Mouse (Mus musculus) limb, embryonic 14.5 days (tissue): ENCODE measurements around the gene Zfp90. TPM values are rescaled to one million over a fixed set of nuclear protein-coding genes. Genes with fewer than 3 reads are reported as not detected.

Source experiments
- ATAC-seq: fragments of 200-750 bp; cut with Nextera tagmentation; 2 replicates; pipeline ENCODE4 v1.8.0; 2017; ENCODE audit warnings: low read depth, moderate number of reproducible peaks, moderate TSS enrichment; ENCODE audit not compliant: low FRiP score
- DNase-seq: peaks from one replicate; pipeline ENCODE4 v3.0.0-alpha.2; 2015; ENCODE audit warnings: low spot score
- H3K27ac ChIP-seq: fragments of 300-500 bp; sonication (generic); replicated peaks from 2 replicates; pipeline ENCODE4 v1.5.1; 2014; ENCODE audit warnings: low read depth, mild to moderate bottlenecking, low read length, moderate library complexity, mixed read lengths
- H3K27me3 ChIP-seq: fragments of 300-500 bp; sonication (generic); 2 replicates; pipeline ENCODE4 v1.6.1; 2014; ENCODE audit warnings: low read length, mixed read lengths; ENCODE audit not compliant: control insufficient read depth, insufficient read depth
- H3K36me3 ChIP-seq: fragments of 300-500 bp; sonication (generic); 2 replicates; pipeline ENCODE4 v1.6.1; 2014; ENCODE audit warnings: mild to moderate bottlenecking, low read length, moderate library complexity, mixed read lengths; ENCODE audit not compliant: control insufficient read depth, insufficient read depth
- H3K4me1 ChIP-seq: fragments of 300-500 bp; sonication (generic); 2 replicates; pipeline ENCODE4 v1.6.1; 2014; ENCODE audit warnings: antibody characterized with exemption, low read length, mixed read lengths; ENCODE audit not compliant: control insufficient read depth, insufficient read depth
- H3K4me2 ChIP-seq: fragments of 300-500 bp; sonication (generic); replicated peaks from 2 replicates; pipeline ENCODE4 v1.6.1; 2014; ENCODE audit warnings: low read depth, mild to moderate bottlenecking, low read length, moderate library complexity; ENCODE audit not compliant: severe bottlenecking
- H3K4me3 ChIP-seq: fragments of 300-500 bp; sonication (generic); replicated peaks from 2 replicates; pipeline ENCODE4 v1.5.1; 2014; ENCODE audit warnings: low read length
- H3K9ac ChIP-seq: fragments of 300-500 bp; sonication (generic); 2 replicates; pipeline ENCODE4 v1.6.1; 2014; ENCODE audit warnings: mild to moderate bottlenecking, low read depth, low read length, moderate library complexity; ENCODE audit not compliant: severe bottlenecking
- H3K9me3 ChIP-seq: fragments of 300-500 bp; sonication (generic); 2 replicates; pipeline ENCODE4 v1.6.1; 2016; ENCODE audit warnings: low read length; ENCODE audit not compliant: control insufficient read depth
- POLR2A ChIP-seq: fragments of 200-500 bp; IDR thresholded peaks from 2 replicates; pipeline ENCODE4 v1.8.0; 2012; ENCODE audit warnings: inconsistent platforms, mild to moderate bottlenecking, moderate library complexity, borderline replicate concordance; ENCODE audit not compliant: insufficient read depth, insufficient read length; ENCODE audit errors: extremely low read depth
- WGBS: fragments of 180-500 bp; shearing (Covaris S2); extraction: QIAGEN DNeasy Blood & Tissue Kit; methylation state at CpG from one replicate; pipeline ENCODE4 v1.1.7; 2014; 5-methylcytosine and 5-hydroxymethylcytosine counted together
- polyA plus RNA-seq, 2 experiments: library from polyadenylated mRNA; depleted of rRNA in 1 of 2; stranded (reverse) in 1 of 2; unstranded in 1 of 2; fragments of >200 nt; fragmentation: Nextera tagmentation in 1 of 2; extraction: Ambion mirVana in 1 of 2; gene quantifications; 2 replicates each; pipeline versions ENCODE4 v1.2.1 to v1.2.3; 2012 to 2014

Zfp90 gene
- polyA plus RNA-seq, 2 experiments = 19.7 to 20.6 TPM

- Histone ChIP-seq H3K36me3 (no peaks in the 10 kb centered on the region), H3K27me3 (no peaks in the 10 kb centered on the region), H3K27ac (no peak overlapping the region), H3K9me3 (no peaks in the 10 kb centered on the region), H3K9ac (no peak overlapping the region), H3K4me3 (no peak overlapping the region), H3K4me1 (no peaks in the 10 kb centered on the region), H3K4me2 (no peak overlapping the region)
- DNase-seq (no peak), ATAC-seq (no peak)
- TF ChIP-seq POLR2A = no peak
- WGBS = 67% methylated on average over 6 of the region's 6 CpGs
Measured at GRCm38 (mm10) chr8:106451301-106452085, 36.4 kb downstream of the Zfp90 start.

GRCm38 (mm10) chr8:106452701-106453481 is 37.8 kb downstream of the Zfp90 start:
- no peak overlapping the region for H3K4me3 ChIP-seq
- 56% methylated on average over 12 of the region's 12 CpGs for WGBS
- no peak overlapping the region for H3K4me2 ChIP-seq
- H3K9ac ChIP-seq = no peak overlapping the region
- DNase-seq (no peak), ATAC-seq (no peak)
- H3K36me3 ChIP-seq = no peaks in the 10 kb centered on the region
- no peaks in the 10 kb centered on the region for H3K4me1 ChIP-seq
- H3K27me3 ChIP-seq = no peaks in the 10 kb centered on the region
- H3K9me3 ChIP-seq = no peaks in the 10 kb centered on the region
- no peak overlapping the region for H3K27ac ChIP-seq
- no peak for TF ChIP-seq POLR2A

GRCm38 (mm10) chr8:106454036-106454435 is 38.9 kb downstream of the Zfp90 start:
- WGBS = 68% methylated on average over 11 of the region's 11 CpGs
- H3K27me3 ChIP-seq = no peaks in the 10 kb centered on the region
- H3K9ac ChIP-seq = no peak overlapping the region
- no peaks in the 10 kb centered on the region for H3K4me1 ChIP-seq
- H3K4me3 ChIP-seq = no peak overlapping the region
- ATAC-seq (no peak), DNase-seq (no peak)
- no peak overlapping the region for H3K27ac ChIP-seq
- TF ChIP-seq POLR2A = no peak
- H3K36me3 ChIP-seq = no peaks in the 10 kb centered on the region
- H3K4me2 ChIP-seq = no peak overlapping the region
- no peaks in the 10 kb centered on the region for H3K9me3 ChIP-seq

GRCm38 (mm10) chr8:106462131-106462530 is 47.0 kb downstream of the Zfp90 start:
- no peak for DNase-seq
- Histone ChIP-seq H3K27ac (no peak overlapping the region), H3K9me3 (no peaks in the 10 kb centered on the region), H3K4me2 (no peak overlapping the region), H3K4me1 (no peaks in the 10 kb centered on the region), H3K36me3 (no peaks in the 10 kb centered on the region), H3K9ac (no peak overlapping the region), H3K4me3 (no peak overlapping the region), H3K27me3 (no peaks in the 10 kb centered on the region)
- WGBS = 73% methylated on average over 5 of the region's 5 CpGs
- ATAC-seq = no peak
- TF ChIP-seq POLR2A = no peak

- 91% methylated on average over 6 of the region's 6 CpGs for WGBS
- DNase-seq = no peak
- H3K27me3 ChIP-seq = no peaks in the 10 kb centered on the region
Measured at GRCm38 (mm10) chr8:106463795-106464194, 48.7 kb downstream of the Zfp90 start.

More at GRCm38 (mm10) chr8:106463795-106464194, 48.7 kb downstream of the Zfp90 start:
- TF ChIP-seq POLR2A = no peak
- no peak overlapping the region for H3K4me2 ChIP-seq
- no peak overlapping the region for H3K9ac ChIP-seq
- no peak overlapping the region for H3K27ac ChIP-seq
- no peaks in the 10 kb centered on the region for H3K4me1 ChIP-seq
- H3K4me3 ChIP-seq = no peak overlapping the region
- H3K9me3 ChIP-seq = no peaks in the 10 kb centered on the region
- H3K36me3 ChIP-seq = no peaks in the 10 kb centered on the region
- no peak for ATAC-seq
